Mouse (Mus musculus) kidney, postnatal 0 days (tissue): Measurements from ENCODE around the gene Serpina9. TPM values are rescaled to one million over a fixed set of nuclear protein-coding genes. Genes with fewer than 3 reads are reported as not detected.
"Not testable (repeated sequence)": the region's sequence is repeated elsewhere in the genome, so short reads cannot be mapped to it uniquely, and the experiment has no call there.

Experiments
- ATAC-seq: fragments of 200-750 bp; cut with Nextera tagmentation; replicated peaks from 2 replicates; pipeline ENCODE4 v1.8.0; 2017; ENCODE audit warnings: low read depth, moderate number of reproducible peaks, moderate TSS enrichment, moderate library complexity; ENCODE audit not compliant: low FRiP score
- DNase-seq: peaks from one replicate; pipeline ENCODE4 v3.0.0-alpha.2; 2016; ENCODE audit warnings: low spot score
- H3K27ac ChIP-seq: fragments of 300-500 bp; sonication (generic); 2 replicates; pipeline ENCODE4 v1.5.1; 2014; ENCODE audit warnings: mild to moderate bottlenecking
- H3K27me3 ChIP-seq: fragments of 300-500 bp; sonication (generic); 2 replicates; pipeline ENCODE4 v1.6.1; 2014; ENCODE audit warnings: low read length, mixed read lengths; ENCODE audit not compliant: insufficient read depth
- H3K36me3 ChIP-seq: fragments of 300-500 bp; sonication (generic); 2 replicates; pipeline ENCODE4 v1.6.1; 2014; ENCODE audit warnings: low read length, mixed read lengths; ENCODE audit not compliant: insufficient read depth
- H3K4me1 ChIP-seq: fragments of 300-500 bp; sonication (generic); replicated peaks from 2 replicates; pipeline ENCODE4 v1.6.1; 2014; ENCODE audit warnings: antibody characterized with exemption, low read length, mixed read lengths; ENCODE audit not compliant: insufficient read depth
- H3K4me2 ChIP-seq: fragments of 300-500 bp; sonication (generic); 2 replicates; pipeline ENCODE4 v1.6.1; 2014; ENCODE audit warnings: mild to moderate bottlenecking, low read length, moderate library complexity, mixed read lengths
- H3K4me3 ChIP-seq: fragments of 300-500 bp; sonication (generic); replicated peaks from 2 replicates; pipeline ENCODE4 v1.5.1; 2014; ENCODE audit warnings: low read depth, low read length
- H3K9ac ChIP-seq: fragments of 300-500 bp; sonication (generic); 2 replicates; pipeline ENCODE4 v1.6.1; 2014; ENCODE audit warnings: low read depth, low read length
- H3K9me3 ChIP-seq: fragments of 300-500 bp; sonication (generic); replicated peaks from 2 replicates; pipeline ENCODE4 v1.6.1; 2016; ENCODE audit warnings: low read length, inconsistent platforms, mixed read lengths
- CTCF ChIP-seq: IDR thresholded peaks from 2 replicates; pipeline ENCODE4 v1.5.1; 2016; ENCODE audit warnings: antibody characterized with exemption, low read depth, mild to moderate bottlenecking, moderate library complexity
- WGBS: fragments of 180-500 bp; shearing (Covaris S2); extraction: QIAGEN DNeasy Blood & Tissue Kit; methylation state at CpG from one replicate; pipeline ENCODE4 v1.1.7; 2014; 5-methylcytosine and 5-hydroxymethylcytosine counted together
- polyA plus RNA-seq: library from polyadenylated mRNA; unstranded; fragments of >200 nt; fragmentation: Nextera tagmentation; extraction: Ambion mirVana; gene quantifications from 2 replicates; pipeline ENCODE4 v1.2.1, GENCODE M21; 2015

Gene Serpina9
- polyA plus RNA-seq, 1 experiment from 2014 or later = not detected

- 81% methylated on average over 9 of the region's 9 CpGs for WGBS
- Histone ChIP-seq H3K9me3 (no peaks in the 10 kb centered on the region), H3K4me2 (no peak overlapping the region), H3K4me3 (no peak overlapping the region), H3K4me1 (no peaks in the 10 kb centered on the region), H3K27me3 (no peaks in the 10 kb centered on the region), H3K9ac (no peak overlapping the region), H3K36me3 (no peaks in the 10 kb centered on the region), H3K27ac (no peak overlapping the region)
- no peak for TF ChIP-seq CTCF
- DNase-seq (no peak), ATAC-seq (no peak)
Measured at GRCm38 (mm10) chr12:103969577-103970116, 43.9 kb downstream of the Serpina9 start.

GRCm38 (mm10) chr12:103966761-103967160, 46.8 kb downstream of the Serpina9 start:
- DNase-seq (no peak), ATAC-seq (no peak)
- Histone ChIP-seq H3K4me2 (no peak overlapping the region), H3K27me3 (no peaks in the 10 kb centered on the region), H3K36me3 (no peaks in the 10 kb centered on the region), H3K9me3 (no peaks in the 10 kb centered on the region), H3K9ac (no peak overlapping the region), H3K4me3 (no peak overlapping the region), H3K27ac (no peak overlapping the region), H3K4me1 (no peaks in the 10 kb centered on the region)
- WGBS = 76% methylated on average over 3 of the region's 3 CpGs
- no peak for TF ChIP-seq CTCF

DNA sequence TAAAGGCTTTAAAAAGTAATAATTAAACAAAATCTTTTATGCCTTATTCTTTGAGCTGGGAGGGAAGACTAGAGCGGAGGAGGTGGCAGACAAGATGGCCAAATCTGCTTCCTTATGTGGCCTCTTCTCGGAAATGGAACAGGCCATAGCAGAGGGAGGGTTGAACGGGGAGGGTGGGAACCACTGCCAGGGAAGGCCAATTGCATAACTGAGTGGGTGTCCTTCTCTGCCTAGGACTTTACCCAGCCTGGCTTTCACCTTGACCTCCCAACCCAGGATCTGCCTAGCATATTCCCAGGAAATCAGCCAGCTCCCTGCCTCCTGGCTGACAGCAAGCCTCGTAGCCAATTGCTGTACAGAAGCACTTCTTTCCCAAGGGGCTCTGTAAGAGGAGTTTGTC, 50.3 kb downstream of the Serpina9 start:
- DNase-seq (peak; percentile 11), ATAC-seq (no peak)
- no peak overlapping the region for H3K4me3 ChIP-seq
- no peaks in the 10 kb centered on the region for H3K27me3 ChIP-seq
- no peak overlapping the region for H3K9ac ChIP-seq
- no peak for TF ChIP-seq CTCF
- H3K4me1 ChIP-seq = no peaks in the 10 kb centered on the region
- no peak overlapping the region for H3K4me2 ChIP-seq
- H3K27ac ChIP-seq = no peak overlapping the region
- H3K36me3 ChIP-seq = no peaks in the 10 kb centered on the region
- H3K9me3 ChIP-seq = no peaks in the 10 kb centered on the region
- WGBS = 44% methylated on average over 4 of the region's 4 CpGs

DNA sequence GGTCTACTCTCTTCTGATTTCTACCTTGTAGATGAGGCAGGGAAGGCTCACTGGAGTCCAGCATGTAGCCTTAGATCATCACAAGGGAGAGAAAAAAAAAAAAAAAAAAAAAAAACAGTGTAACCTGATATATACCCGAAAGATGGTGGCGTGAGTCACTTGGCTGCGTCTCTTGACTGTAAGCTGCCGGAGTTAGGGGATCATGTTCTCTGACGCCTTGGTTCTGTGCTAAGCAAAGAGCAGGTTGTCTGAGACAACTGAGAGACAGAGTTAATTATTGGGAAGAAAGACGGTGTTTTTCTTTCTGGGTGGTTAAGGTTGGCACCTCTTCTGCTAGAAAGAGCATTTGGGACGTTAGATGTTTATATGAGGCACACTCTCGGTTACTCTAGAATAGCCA, 50.7 kb downstream of the Serpina9 start:
- ATAC-seq (no peak), DNase-seq (peak; percentile 63)
- Histone ChIP-seq H3K27me3 (no peaks in the 10 kb centered on the region), H3K4me3 (no peak overlapping the region), H3K9ac (no peak overlapping the region), H3K4me1 (no peaks in the 10 kb centered on the region), H3K27ac (no peak overlapping the region), H3K4me2 (no peak overlapping the region), H3K9me3 (no peaks in the 10 kb centered on the region), H3K36me3 (no peaks in the 10 kb centered on the region)
- 32% methylated on average over 8 of the region's 8 CpGs for WGBS
- no peak for TF ChIP-seq CTCF

DNA sequence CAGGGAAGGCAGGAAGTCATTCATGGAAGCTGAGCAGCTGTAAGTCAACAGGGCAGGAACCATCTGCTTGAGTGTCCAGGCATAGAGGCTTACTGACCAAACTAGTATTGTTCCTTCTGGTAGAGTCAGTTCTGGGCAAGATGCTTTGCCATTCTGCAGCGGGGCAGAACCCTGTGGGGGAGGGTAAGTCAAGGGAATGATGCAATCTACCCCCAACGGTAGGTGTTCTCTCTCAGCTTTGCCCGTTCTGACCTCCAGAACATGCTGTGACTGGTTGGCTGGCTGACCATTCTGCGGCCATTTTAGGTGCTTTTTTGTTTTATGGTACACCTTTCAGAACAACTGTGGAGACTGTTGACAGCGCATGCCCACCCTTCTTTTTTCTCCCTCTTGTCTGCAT, 51.2 kb downstream of the Serpina9 start:
- Histone ChIP-seq H3K4me3 (no peak overlapping the region), H3K27ac (no peak overlapping the region), H3K27me3 (no peaks in the 10 kb centered on the region), H3K9ac (no peak overlapping the region), H3K36me3 (no peaks in the 10 kb centered on the region), H3K4me1 (no peaks in the 10 kb centered on the region), H3K9me3 (no peaks in the 10 kb centered on the region), H3K4me2 (no peak overlapping the region)
- no peak for TF ChIP-seq CTCF
- WGBS = 73% methylated on average over 5 of the region's 5 CpGs
- ATAC-seq (no peak), DNase-seq (no peak)

GRCm38 (mm10) chr12:103961716-103962115, 51.8 kb downstream of the Serpina9 start:
- Histone ChIP-seq H3K27me3 (no peaks in the 10 kb centered on the region), H3K4me2 (no peak overlapping the region), H3K4me1 (no peaks in the 10 kb centered on the region), H3K27ac (no peak overlapping the region), H3K4me3 (no peak overlapping the region), H3K9ac (no peak overlapping the region), H3K9me3 (no peaks in the 10 kb centered on the region), H3K36me3 (no peaks in the 10 kb centered on the region)
- no peak for ATAC-seq
- no peak for TF ChIP-seq CTCF
- no peak for DNase-seq
- WGBS = 93% methylated on average over 1 of the region's 1 CpGs

- Histone ChIP-seq H3K4me1 (no peaks in the 10 kb centered on the region), H3K4me2 (no peak within 1 kb of the TSS), H3K27me3 (no peaks in the 10 kb centered on the region), H3K27ac (no peak within 1 kb of the TSS), H3K4me3 (no peak within 1 kb of the TSS), H3K9me3 (no peaks in the 10 kb centered on the region), H3K9ac (no peak within 1 kb of the TSS), H3K36me3 (no peaks in the 10 kb centered on the region)
- no peak for TF ChIP-seq CTCF
- 80% methylated on average over 3 of the region's 3 CpGs for WGBS
- ATAC-seq (no peak), DNase-seq (no peak)
Measured at GRCm38 (mm10) chr12:103958798-103959197, 54.8 kb downstream of the Serpina9 start, which contains the start of gene Serpina1e. TSS of gene Serpina1e (minus strand) at chr12:103958975.

DNA sequence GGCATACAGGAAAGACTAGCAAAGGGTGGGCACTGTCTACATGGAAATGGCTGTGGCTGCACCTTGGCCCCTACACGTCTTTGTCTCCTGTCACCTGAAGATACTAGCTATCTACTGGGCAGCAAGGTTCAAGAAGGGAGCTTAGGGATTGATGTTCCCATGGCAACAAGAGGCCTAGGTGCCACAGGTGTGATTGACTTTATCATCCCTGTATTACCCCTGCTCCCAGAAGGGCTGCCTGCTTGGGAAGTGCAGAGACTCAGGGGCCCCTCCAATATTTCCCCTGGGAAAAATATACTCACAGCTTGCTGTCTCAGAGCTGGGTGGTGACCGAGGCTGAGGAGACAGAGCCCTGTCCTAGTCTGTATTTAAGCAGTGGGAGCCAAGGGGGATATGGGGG, 57.0 kb downstream of the Serpina9 start:
- not testable (repeated sequence) for H3K36me3 ChIP-seq, DNase-seq, ATAC-seq, H3K4me3 ChIP-seq, H3K4me1 ChIP-seq, H3K4me2 ChIP-seq, H3K27me3 ChIP-seq, H3K9ac ChIP-seq, H3K27ac ChIP-seq, H3K9me3 ChIP-seq
- 68% methylated on average over 2 of the region's 2 CpGs for WGBS

DNA sequence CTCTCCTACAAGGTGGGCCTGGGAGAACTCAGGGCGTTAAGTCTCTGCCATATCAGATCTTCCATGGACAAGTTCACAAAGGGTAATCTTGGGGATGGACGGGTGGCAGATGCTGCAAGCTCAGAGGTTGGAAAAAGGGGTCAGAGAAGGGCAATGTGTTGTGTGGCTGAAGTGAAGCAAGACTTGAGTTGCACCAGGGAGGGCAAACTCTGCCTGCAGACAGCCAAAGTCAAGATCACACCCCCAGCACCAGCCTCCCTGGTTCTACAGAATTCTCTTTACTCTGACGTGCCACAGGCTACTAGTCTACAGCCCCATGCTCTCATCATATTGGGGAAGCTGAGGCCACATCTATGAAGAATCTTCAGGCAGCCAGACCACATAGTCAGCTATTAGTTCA, 60.6 kb downstream of the Serpina9 start:
- not testable (repeated sequence) for ATAC-seq, DNase-seq, H3K27me3 ChIP-seq, H3K9me3 ChIP-seq, H3K27ac ChIP-seq, H3K4me1 ChIP-seq, H3K9ac ChIP-seq, H3K4me3 ChIP-seq, H3K4me2 ChIP-seq, H3K36me3 ChIP-seq
- 66% methylated on average over 3 of the region's 3 CpGs for WGBS
